ENCODE assay signal across 8 mouse cellular contexts in genomic region chr11:71991541-71991940, GRCm38 (mm10). TPM values are rescaled to one million over a fixed set of nuclear protein-coding genes. Genes with fewer than 3 reads are reported as not detected.
DNase-seq lines count a peak whose midpoint lies in the region; ATAC-seq and TF ChIP-seq lines count a peak whose summit lies in the region.
"Had no signal": no experiment of that assay in that cellular context is flagged by ENCODE, and none has a peak within 500 bp of the region (broad histone marks: within the 10 kb centered on the region; RNA-seq: fewer than 3 reads in every experiment).

No protein-coding gene starts in this region.

- DNase-seq in kidney, adult 11 months, result peak; percentile 10
- peak; percentile 76 for DNase-seq in CD4-positive, CD25-positive, alpha-beta regulatory T cell, adult 2 months (ENCODE audit: low read depth, low spot score)
- peak; percentile 34 for DNase-seq in WW6 (ENCODE audit: low read depth, low spot score)
- peak; percentile 39 for DNase-seq in fibroblast of lung, adult 2 months (ENCODE audit: low read depth)
- DNase-seq in lung, adult 2 months, result peak; percentile 29
- peak; percentile 51 for DNase-seq in yolk sac, embryonic 10.5 days (ENCODE audit: low spot score)

- H3K9me3 ChIP-seq in kidney, embryonic 15.5 days (replicated peaks), result no peaks in the 10 kb centered on the region
- H3K9me3 ChIP-seq: lung, embryonic 15.5 days had no signal

- peak; percentile 57 for TF ChIP-seq CTCF in lung, adult 2 months (IDR thresholded peaks at IDR 0.05; ENCODE audit: insufficient read depth, low read length)

- no peak overlapping the region for H3K4me3 ChIP-seq in kidney, embryonic 15.5 days (replicated peaks)
- H3K4me3 ChIP-seq in lung, adult 2 months (replicated peaks; ENCODE audit: extremely low read depth, low read depth, low read length), result no peak overlapping the region
- H3K4me3 ChIP-seq: lung, embryonic 15.5 days had no signal

- WGBS in kidney, embryonic 15.5 days, result 23% methylated on average over 5 of the region's 5 CpGs
- WGBS in lung, adult 2 months, result 10% methylated on average over 5 of the region's 5 CpGs

- peaks cover 28% of the 10 kb centered on the region for H3K27me3 ChIP-seq in kidney, embryonic 15.5 days
- H3K27me3 ChIP-seq: lung, embryonic 15.5 days had no signal

- no peak overlapping the region for H3K27ac ChIP-seq in kidney, embryonic 15.5 days
- H3K27ac ChIP-seq: lung, embryonic 15.5 days had no signal

- H3K4me2 ChIP-seq in kidney, embryonic 15.5 days, result no peak overlapping the region
- H3K4me2 ChIP-seq: lung, embryonic 15.5 days had no signal

- H3K36me3 ChIP-seq in kidney, embryonic 15.5 days, result no peaks in the 10 kb centered on the region
- H3K36me3 ChIP-seq: lung, embryonic 15.5 days had no signal

- no peak overlapping the region for H3K9ac ChIP-seq in kidney, embryonic 15.5 days
- H3K9ac ChIP-seq: lung, embryonic 15.5 days had no signal

- H3K4me1 ChIP-seq in kidney, embryonic 15.5 days, result peaks cover 21% of the 10 kb centered on the region
- H3K4me1 ChIP-seq in lung, adult 2 months (ENCODE audit: control insufficient read depth, insufficient read depth, low read length), result peaks cover 7% of the 10 kb centered on the region

- no peak for ATAC-seq in kidney, embryonic 15.5 days (replicated peaks; ENCODE audit: low FRiP score)

- TF ChIP-seq POLR2A in lung, adult 2 months (IDR thresholded peaks at IDR 0.05; ENCODE audit: borderline replicate concordance, extremely low read depth, low read depth, low read length), result no peak

RNA-seq across cellular contexts. Expression of gene Aipl1, which starts 45.8 kb away (rescaled TPM):
- 0.30 and 0.38 TPM in 2 replicates for polyA plus RNA-seq in kidney, embryonic 15.5 days (2015; fragmentation: Nextera tagmentation; extraction: Ambion mirVana)
- polyA plus RNA-seq in lung, adult 2 months (2012; rRNA removed), result 0.08 and 0.11 TPM in 2 replicates

RNA-seq across cellular contexts. Expression of gene Pimreg, which starts 50.3 kb away (rescaled TPM):
- 122 and 131 TPM in 2 replicates for polyA plus RNA-seq in kidney, embryonic 15.5 days (2015; fragmentation: Nextera tagmentation; extraction: Ambion mirVana)
- polyA plus RNA-seq in lung, adult 2 months (2012; rRNA removed), result 1.2 and 1.8 TPM in 2 replicates

Comparison
In these comparisons a context has a peak if more than half of its experiments do, and no peak if none do; other contexts are left out.
1. DNase-seq: peak in every context shown above with its lines; median percentile 76 in CD4-positive, CD25-positive, alpha-beta regulatory T cell, adult 2 months; 51 in yolk sac, embryonic 10.5 days; 39 in fibroblast of lung, adult 2 months; 34 in WW6; 29 in lung, adult 2 months; 10 in kidney, adult 11 months.
2. RNA of gene Pimreg, which starts 50.3 kb away (polyA plus RNA-seq): 122 to 131 TPM in kidney, embryonic 15.5 days; 1.2 to 1.8 TPM in lung, adult 2 months; every median in the first group is over 10 times any median in the second.